Mouse (Mus musculus) left cerebral cortex, adult 2 months (tissue): ENCODE measurements around the gene Fgf2. TPM values are rescaled to one million over a fixed set of nuclear protein-coding genes. Genes with fewer than 3 reads are reported as not detected.

Experiments
- DNase-seq, 2 experiments: peaks; one replicate each; pipeline ENCODE4 v3.0.0; 2021 to 2022; ENCODE audit warnings: low spot score in 2 of 2, mixed read lengths in 1 of 2; ENCODE audit errors: extremely low spot score in 1 of 2
- H3K27ac ChIP-seq: fragments of 200-600 bp; 2 replicates; pipeline ENCODE4 v1.8.1; 2022
- H3K4me3 ChIP-seq: fragments of 200-600 bp; 2 replicates; pipeline ENCODE4 v1.8.1; 2022
- CTCF ChIP-seq: fragments of 200-600 bp; IDR thresholded peaks from 2 replicates; pipeline ENCODE4 v1.8.1; 2022; ENCODE audit warnings: antibody characterized with exemption, mild to moderate bottlenecking, moderate library complexity
- intact Hi-C: fragments of 180-260 bp; cut with DNase I; formaldehyde crosslinking; loops from one replicate; pipeline ENCODE4 v1.15.1; 2025
- total RNA-seq, 2 experiments: library from RNA; stranded (reverse); gene quantifications; 2 replicates each; pipeline ENCODE4 v1.2.3; 2021

Gene Fgf2
- total RNA-seq, 2 experiments from 2014 or later, result 4.2 to 4.4 TPM

GRCm38 (mm10) chr3:37365976-37366375, 17.8 kb downstream of the Fgf2 start:
- intact Hi-C loops, result no loop called here
- no peak for TF ChIP-seq CTCF
- DNase-seq, result no peak
- H3K27ac ChIP-seq, result no peak overlapping the region
- no peak overlapping the region for H3K4me3 ChIP-seq

DNA sequence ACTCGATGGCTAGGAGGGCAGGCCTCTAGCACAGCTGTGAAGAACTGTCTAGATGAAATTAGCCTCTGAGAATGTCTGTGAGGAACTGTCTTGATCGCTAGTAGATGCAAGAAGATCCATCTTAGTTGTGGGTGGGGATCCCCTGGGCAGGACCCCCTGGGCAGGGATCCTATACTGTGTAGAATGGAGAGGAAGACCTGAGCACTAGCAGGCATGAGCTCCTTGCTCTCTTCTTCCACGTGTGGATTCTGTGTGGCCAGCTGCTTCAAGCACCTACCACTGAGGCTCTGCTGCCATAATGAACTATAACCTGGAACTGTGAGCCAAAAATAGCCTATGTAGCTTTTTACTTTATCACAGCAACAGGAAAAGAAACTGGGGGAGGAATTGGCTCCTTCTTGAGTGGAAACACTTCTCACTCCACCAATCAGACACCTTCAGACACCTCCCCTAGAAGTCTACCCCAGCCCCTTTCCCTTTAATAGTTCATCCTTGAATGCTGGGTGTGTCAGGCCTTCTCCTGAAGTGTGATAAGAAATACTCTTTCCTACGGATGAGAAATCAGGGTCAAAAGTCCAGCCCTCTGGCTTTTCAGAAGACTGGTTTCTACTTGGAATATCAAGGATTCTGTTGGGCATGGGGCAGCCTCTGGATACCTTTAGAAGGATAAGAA, 18.4 kb downstream of the Fgf2 start:
- intact Hi-C loops, result no loop called here
- H3K4me3 ChIP-seq, result no peak overlapping the region
- no peak for DNase-seq
- H3K27ac ChIP-seq, result no peak overlapping the region
- no peak for TF ChIP-seq CTCF

GRCm38 (mm10) chr3:37370407-37370806, 22.3 kb downstream of the Fgf2 start:
- DNase-seq, result no peak
- H3K4me3 ChIP-seq, result no peak overlapping the region
- H3K27ac ChIP-seq, result no peak overlapping the region
- no peak for TF ChIP-seq CTCF
- intact Hi-C loops, result no loop called here

DNA sequence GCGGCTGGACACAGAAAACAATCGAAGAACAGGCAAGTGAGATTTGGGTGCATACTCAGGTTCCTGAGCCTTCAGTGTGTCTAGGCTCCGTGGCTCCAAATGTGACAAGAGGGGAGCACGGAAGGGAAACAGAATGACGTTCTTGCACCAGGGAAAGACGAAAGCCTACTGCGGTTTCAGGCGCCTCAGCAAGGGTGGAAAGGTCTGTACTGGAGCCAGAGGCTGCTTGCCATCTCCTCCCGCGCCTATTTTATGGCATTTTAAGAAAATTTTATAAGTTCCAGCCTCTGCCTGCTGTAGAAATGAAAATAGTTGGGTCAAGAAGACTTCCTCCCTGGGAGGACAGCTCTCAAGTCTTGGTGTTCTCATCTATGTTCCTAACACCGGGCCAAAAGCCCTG, 25.6 kb downstream of the Fgf2 start:
- Histone ChIP-seq H3K27ac (no peak overlapping the region), H3K4me3 (no peak overlapping the region)
- no peak for DNase-seq
- intact Hi-C loops, result no loop called here
- no peak for TF ChIP-seq CTCF

GRCm38 (mm10) chr3:37377926-37378325, 29.8 kb downstream of the Fgf2 start:
- intact Hi-C loops, result no loop called here
- no peak for DNase-seq
- Histone ChIP-seq H3K27ac (no peak overlapping the region), H3K4me3 (no peak overlapping the region)
- TF ChIP-seq CTCF, result no peak

DNA sequence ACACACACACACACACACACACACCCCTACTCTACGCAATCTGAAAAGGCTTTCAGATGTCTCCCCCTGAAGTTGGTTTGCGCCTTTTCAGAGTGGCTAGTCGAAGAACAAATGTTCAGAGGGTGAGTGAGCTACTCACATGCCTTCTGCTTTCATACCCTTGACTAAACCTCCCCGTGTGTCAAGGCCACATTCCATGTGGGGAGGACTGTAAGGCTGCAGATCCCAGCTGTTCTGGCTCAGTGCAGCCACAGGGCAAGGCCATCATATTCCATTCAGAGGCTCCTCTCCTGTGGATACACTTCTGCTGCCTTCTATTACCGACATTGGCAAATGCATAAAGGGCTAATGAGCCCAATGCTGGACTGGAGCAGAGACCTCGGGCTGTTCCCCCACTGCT, 30.3 kb downstream of the Fgf2 start:
- no peak for TF ChIP-seq CTCF
- intact Hi-C loops, result no loop called here
- no peak for DNase-seq

GRCm38 (mm10) chr3:37379201-37379600, 31.1 kb downstream of the Fgf2 start:
- intact Hi-C loops, result no loop called here
- DNase-seq, result no peak
- Histone ChIP-seq H3K27ac (no peak overlapping the region), H3K4me3 (no peak overlapping the region)
- no peak; the same call in 1 of the 2 replicates for TF ChIP-seq CTCF

More for the DNA sequence above, 30.3 kb downstream of the Fgf2 start:
- Histone ChIP-seq H3K27ac (no peak overlapping the region), H3K4me3 (no peak overlapping the region)

GRCm38 (mm10) chr3:37379930-37380881, 32.1 kb downstream of the Fgf2 start:
- no peak overlapping the region for H3K4me3 ChIP-seq
- intact Hi-C loops, result no loop called here

DNA sequence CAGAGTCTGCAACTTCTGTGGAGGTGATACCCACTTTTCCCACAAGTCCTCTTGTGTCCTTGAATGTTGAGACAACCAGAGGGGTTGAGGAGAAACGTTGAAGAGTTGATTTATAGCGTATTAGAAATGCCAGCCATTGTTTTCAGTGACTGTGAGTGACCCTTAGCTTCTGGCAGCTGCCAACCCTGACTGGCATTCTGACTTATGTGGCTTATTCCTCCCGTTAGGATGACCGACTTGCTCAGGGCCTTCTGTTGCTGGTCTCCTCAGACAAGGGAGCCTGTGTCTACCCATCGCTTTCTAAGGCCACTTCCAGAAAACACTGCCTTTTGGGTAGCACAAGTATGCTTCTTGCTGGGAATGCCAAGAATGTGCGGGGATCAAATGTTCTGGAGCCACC, 33.3 kb downstream of the Fgf2 start:
- DNase-seq, result no peak
- Histone ChIP-seq H3K4me3 (no peak overlapping the region), H3K27ac (no peak overlapping the region)
- no peak for TF ChIP-seq CTCF
- intact Hi-C loops, result no loop called here

More at GRCm38 (mm10) chr3:37379930-37380881, 32.1 kb downstream of the Fgf2 start:
- no peak overlapping the region for H3K27ac ChIP-seq
- TF ChIP-seq CTCF, result no peak
- peak in 1 of 2 experiments; percentile 11 for DNase-seq

DNA sequence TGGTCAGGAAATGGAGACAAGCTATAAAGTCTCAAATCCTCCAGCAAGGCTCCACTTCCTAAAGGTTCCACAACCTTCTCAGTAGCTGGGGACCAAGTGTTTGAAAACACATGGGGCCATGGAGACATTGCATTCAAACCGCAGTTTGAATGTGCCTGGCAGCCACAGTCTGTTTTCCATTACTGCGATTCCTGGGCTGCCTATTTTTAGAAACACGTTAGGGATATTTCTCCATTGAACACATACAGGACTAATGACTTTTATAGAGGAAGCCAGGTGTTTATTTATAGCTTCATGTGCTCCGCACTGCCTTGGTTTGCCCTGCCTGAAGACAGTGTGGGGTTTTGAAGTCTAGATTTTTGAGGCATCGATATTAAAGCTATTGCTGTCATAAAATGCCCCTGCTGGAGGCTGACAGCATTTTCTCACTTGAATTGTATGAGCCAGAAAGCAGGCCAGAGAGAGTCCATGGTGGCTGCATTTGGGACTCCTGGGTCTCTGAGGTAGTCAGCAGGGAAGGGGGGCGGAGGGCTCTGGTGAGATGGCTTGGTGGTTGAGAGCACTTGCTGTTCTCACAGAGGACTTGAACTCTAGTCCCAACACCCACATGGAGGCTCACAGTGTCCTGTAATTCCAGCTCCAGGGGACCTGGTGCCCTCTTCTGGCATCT, 35.1 kb downstream of the Fgf2 start:
- TF ChIP-seq CTCF, result no peak
- intact Hi-C loops, result no loop called here
- no peak for DNase-seq
- no peak overlapping the region for H3K27ac ChIP-seq
- H3K4me3 ChIP-seq, result no peak overlapping the region

GRCm38 (mm10) chr3:37387310-37387709, 39.2 kb downstream of the Fgf2 start:
- TF ChIP-seq CTCF, result no peak
- H3K27ac ChIP-seq, result no peak overlapping the region
- DNase-seq, result no peak
- intact Hi-C loops, result no loop called here
- H3K4me3 ChIP-seq, result no peak overlapping the region

DNA sequence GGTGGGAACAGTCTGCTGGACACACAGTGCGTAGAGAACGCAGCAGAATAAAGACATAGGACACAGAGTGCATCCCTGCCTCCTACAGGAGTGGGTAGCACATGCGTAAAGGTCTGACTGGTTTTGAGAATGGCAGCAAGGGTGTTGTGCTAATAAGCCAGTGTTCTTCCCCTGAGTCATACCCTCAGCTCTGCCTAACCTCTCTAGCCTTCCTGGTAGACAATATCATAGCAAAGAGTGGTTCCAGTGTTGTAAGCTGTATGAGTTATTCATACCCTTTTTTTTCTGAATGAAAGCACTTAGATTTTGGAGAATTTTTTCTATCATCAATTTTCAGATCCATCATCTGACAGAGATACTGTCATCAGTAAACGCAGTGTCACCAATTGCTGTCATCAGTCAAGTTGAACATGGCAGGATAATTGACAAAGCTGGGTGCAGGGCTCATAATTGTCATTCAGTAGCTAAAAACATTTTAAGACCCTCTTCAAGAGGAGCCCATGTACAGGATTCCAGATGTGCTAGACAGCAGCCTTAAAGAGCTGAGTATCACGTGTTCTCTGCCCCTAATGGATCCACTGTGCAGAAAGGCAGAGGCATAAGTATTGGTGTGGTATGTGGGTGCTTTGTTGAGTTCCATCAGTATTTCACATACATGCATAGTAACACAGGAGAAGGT, 48.9 kb downstream of the Fgf2 start:
- intact Hi-C loops, result no loop called here
- H3K4me3 ChIP-seq, result no peak overlapping the region
- H3K27ac ChIP-seq, result no peak overlapping the region
- DNase-seq, result no peak
- TF ChIP-seq CTCF, result no peak
